Mouse (Mus musculus) retina, postnatal 7 days (tissue): Measurements from ENCODE around the gene Olfr1221.
"Not testable (repeated sequence)": the region's sequence is repeated elsewhere in the genome, so short reads cannot be mapped to it uniquely, and the experiment has no call there.

Experiments used
- DNase-seq: peaks from one replicate; pipeline ENCODE4 v3.0.0-alpha.2; 2012; ENCODE audit warnings: low read depth, low spot score

Olfr1221 gene

DNA sequence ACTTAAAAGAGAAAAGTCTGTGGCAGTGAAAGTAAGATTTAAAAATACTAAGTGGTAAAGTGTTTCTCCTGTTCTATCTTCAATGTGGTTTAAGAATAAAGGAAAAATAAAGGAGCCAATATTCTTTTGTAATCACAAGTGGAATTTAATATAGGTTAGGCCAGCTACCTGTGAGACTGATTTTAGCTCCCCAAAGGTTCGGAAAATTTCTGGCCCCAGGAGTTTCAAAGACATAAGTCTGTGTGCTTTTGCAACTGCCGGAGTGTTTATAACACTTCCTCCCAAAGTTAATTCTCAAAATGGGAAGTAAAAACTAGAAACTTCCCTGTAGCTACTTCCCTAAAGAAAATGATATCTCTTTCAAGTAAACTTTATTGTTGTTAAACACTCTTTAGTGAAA is at the start of gene Olfr1221:
Olfr1221 (minus strand) TSS at position 101 of the 400 bp plus-strand sequence.
- DNase-seq: no peak

DNA sequence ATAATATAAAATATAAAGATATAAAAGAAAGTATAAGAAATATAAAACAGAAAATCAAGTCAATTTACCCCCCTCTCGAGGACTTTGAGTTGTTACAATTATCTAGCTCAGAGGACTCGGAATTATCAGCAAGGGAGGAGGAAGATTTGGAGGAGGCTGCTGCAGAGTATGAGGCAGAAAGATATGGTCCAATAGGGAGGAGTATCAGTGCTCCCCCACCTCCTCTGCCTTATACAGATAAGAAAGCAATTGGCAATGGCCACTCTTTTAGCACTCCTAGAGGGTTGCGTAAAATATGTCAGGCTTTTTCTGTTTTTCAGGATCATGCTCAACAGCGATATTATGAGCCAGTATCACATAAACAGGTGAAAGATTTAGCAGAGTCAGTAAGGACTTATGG is 47.6 kb upstream of the Olfr1221 start:
- DNase-seq: not testable (repeated sequence)

- DNase-seq: not testable (repeated sequence)
Measured at GRCm38 (mm10) chr2:89163991-89164390, 46.9 kb upstream of the Olfr1221 start, which contains the start of gene Olfr1224-ps1. Olfr1224-ps1 (minus strand) TSS chr2:89164091.

DNA sequence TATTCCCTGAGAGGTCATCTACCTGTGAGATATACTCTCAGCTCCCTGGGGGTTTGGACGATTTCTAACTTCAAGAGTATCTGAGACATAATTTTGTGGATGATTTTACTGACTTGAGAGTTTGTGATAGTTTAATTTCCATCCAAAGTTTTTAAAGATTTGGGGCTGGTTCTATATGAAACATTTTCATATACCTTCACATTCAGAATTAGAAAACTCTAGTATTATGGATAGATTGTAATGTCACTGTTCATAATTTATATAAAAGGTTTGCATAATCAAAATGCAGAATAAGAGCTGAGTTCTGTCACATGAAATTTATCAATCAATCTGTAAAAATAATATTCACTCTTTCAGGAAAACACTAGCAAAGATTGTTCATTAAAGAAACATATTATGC is 34.4 kb upstream of the Olfr1221 start, which contains the start of gene Olfr1223:
Olfr1223 (minus strand) TSS at position 101 of the 400 bp plus-strand sequence.
- DNase-seq: no peak

- DNase-seq: no peak
Measured at GRCm38 (mm10) chr2:89132954-89133353, 15.9 kb upstream of the Olfr1221 start, which contains the start of gene Olfr1222. Olfr1222 (minus strand) TSS chr2:89133054.

- DNase-seq: no peak
Measured at GRCm38 (mm10) chr2:89106735-89107134, 10.3 kb downstream of the Olfr1221 start, which contains the start of gene Olfr1220. Olfr1220 (minus strand) TSS chr2:89106835.

DNA sequence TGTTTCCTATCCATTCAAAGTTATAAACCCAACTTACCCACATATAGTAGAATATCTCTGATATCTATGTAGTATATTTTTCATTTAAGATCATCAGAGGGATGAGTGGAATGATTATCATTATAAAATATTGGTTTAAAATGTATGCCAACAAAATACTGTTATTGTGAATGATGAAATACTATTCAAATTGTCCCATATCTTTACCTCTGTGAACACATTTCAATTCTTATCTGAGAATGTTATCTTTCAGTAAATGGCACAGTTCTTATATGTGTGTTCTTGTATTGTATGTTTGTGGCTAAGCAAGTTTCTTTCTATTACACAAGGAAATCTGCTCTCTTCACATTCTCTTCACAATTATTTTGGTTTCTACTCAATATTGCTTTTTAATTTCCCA is 11.4 kb downstream of the Olfr1221 start:
- no peak for DNase-seq

GRCm38 (mm10) chr2:89093848-89094247 is 23.2 kb downstream of the Olfr1221 start:
- DNase-seq: no peak

- DNase-seq: no peak
Measured at GRCm38 (mm10) chr2:89083413-89083812, 33.7 kb downstream of the Olfr1221 start, which contains the start of gene Olfr1219. Olfr1219 (minus strand) TSS chr2:89083513.

- DNase-seq: no peak
Measured at GRCm38 (mm10) chr2:89081487-89081886, 35.6 kb downstream of the Olfr1221 start.

DNA sequence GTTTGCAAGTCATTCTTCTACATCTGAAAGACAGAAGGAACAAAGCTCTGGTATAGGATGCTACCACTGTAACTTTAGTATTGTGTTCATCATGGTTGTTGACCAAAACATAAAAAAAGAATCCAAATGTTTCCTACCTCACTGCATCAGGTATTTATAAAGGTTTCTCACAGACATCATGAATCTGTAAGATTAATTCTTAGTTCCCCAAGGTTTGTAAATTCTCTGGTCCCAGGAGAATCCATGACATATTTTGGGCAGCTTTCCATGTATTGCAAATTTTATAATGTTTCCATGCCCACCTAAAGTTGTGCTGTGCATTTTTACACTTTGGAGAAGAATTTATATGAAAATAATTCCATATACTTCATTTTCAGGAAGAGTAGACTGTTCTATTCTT is 56.0 kb downstream of the Olfr1221 start, which contains the start of gene Olfr1218:
Olfr1218 (minus strand) TSS at position 101 of the 400 bp plus-strand sequence.
- DNase-seq: no peak
